Mouse (Mus musculus) hindbrain, embryonic 11.5 days (tissue): ENCODE measurements around the gene Vps26c. TPM values are rescaled to one million over a fixed set of nuclear protein-coding genes. Genes with fewer than 3 reads are reported as not detected.
"Not testable (repeated sequence)": the region's sequence is repeated elsewhere in the genome, so short reads cannot be mapped to it uniquely, and the experiment has no call there.

ENCODE experiments used
- ATAC-seq: fragments of 200-750 bp; cut with Nextera tagmentation; 2 replicates; pipeline ENCODE4 v1.8.0; 2017; ENCODE audit warnings: mild to moderate bottlenecking, moderate TSS enrichment, moderate library complexity; ENCODE audit not compliant: low FRiP score
- DNase-seq: peaks from one replicate; pipeline ENCODE4 v3.0.0-alpha.2; 2015; ENCODE audit warnings: low spot score
- H3K27ac ChIP-seq: fragments of 300-500 bp; sonication (generic); 2 replicates; pipeline ENCODE4 v1.5.1; 2014; ENCODE audit warnings: mild to moderate bottlenecking, low read depth, low read length
- H3K27me3 ChIP-seq: fragments of 300-500 bp; sonication (generic); 2 replicates; pipeline ENCODE4 v1.6.1; 2014; ENCODE audit warnings: mild to moderate bottlenecking, low read length, moderate library complexity, mixed read lengths; ENCODE audit not compliant: control insufficient read depth, insufficient read depth
- H3K36me3 ChIP-seq: fragments of 300-500 bp; sonication (generic); 2 replicates; pipeline ENCODE4 v1.6.1; 2014; ENCODE audit warnings: mild to moderate bottlenecking, low read length, moderate library complexity, mixed read lengths; ENCODE audit not compliant: control insufficient read depth, insufficient read depth
- H3K4me1 ChIP-seq: fragments of 300-500 bp; sonication (generic); replicated peaks from 2 replicates; pipeline ENCODE4 v1.6.1; 2014; ENCODE audit warnings: low read length, mixed read lengths; ENCODE audit not compliant: control insufficient read depth, insufficient read depth
- H3K4me2 ChIP-seq: fragments of 300-500 bp; sonication (generic); replicated peaks from 2 replicates; pipeline ENCODE4 v1.6.1; 2014; ENCODE audit warnings: mild to moderate bottlenecking, low read depth, low read length
- H3K4me3 ChIP-seq: fragments of 300-500 bp; sonication (generic); 2 replicates; pipeline ENCODE4 v1.5.1; 2014; ENCODE audit warnings: low read depth, low read length
- H3K9ac ChIP-seq: fragments of 300-500 bp; sonication (generic); 2 replicates; pipeline ENCODE4 v1.6.1; 2014; ENCODE audit warnings: low read depth, low read length
- H3K9me3 ChIP-seq: fragments of 300-500 bp; sonication (generic); 2 replicates; pipeline ENCODE4 v1.6.1; 2016; ENCODE audit warnings: low read length; ENCODE audit not compliant: control insufficient read depth
- WGBS: fragments of 180-500 bp; shearing (Covaris S2); extraction: QIAGEN DNeasy Blood & Tissue Kit; methylation state at CpG from one replicate; pipeline ENCODE4 v1.1.7; 2014; 5-methylcytosine and 5-hydroxymethylcytosine counted together
- polyA plus RNA-seq: library from polyadenylated mRNA; unstranded; fragments of >200 nt; fragmentation: Nextera tagmentation; extraction: Ambion mirVana; gene quantifications from 2 replicates; pipeline ENCODE4 v1.2.1, GENCODE M21; 2014

The Vps26c gene
- polyA plus RNA-seq, 1 experiment from 2014 or later: 66.8 TPM

DNA sequence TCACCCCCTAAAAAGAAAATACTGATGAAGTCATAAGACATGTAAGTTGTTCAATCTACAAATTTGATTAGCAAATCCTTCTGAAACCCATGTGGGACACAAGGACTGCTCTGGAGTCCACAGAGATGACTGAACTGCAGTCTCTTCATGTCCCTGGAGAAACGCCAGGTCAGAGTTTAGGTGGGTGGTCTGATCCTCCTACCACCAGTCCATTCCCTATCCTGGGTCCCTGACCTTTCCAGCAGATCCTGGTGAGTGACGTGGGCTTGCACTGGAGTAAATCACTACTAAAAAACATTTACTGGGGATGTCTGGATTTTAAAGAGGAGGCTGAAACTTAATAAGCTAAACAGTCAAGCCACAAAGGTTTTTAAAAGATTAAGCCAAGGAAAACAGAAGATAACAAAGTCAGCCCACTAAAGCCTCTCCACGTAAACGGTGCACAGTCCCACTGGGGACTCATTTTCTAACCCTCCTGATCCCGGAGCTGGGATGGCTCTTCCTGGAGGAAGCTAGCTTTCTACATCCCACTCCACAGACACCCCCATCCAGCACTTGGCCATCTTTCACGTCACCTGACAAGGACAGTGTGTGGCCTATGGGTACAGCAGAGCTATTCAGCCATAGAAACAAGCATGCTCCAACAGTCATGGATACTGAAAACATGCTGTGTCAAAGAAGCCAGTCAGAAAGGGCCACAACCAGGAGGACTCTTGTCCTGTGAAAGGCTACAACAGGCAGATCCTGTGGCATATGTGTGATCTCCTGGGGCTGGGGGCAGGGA lies 2.8 kb downstream of the Vps26c start:
- 75% methylated on average over 6 of the region's 6 CpGs for WGBS
- Histone ChIP-seq H3K9me3 (no peaks in the 10 kb centered on the region), H3K4me3 (no peak overlapping the region), H3K27ac (no peak overlapping the region), H3K9ac (no peak overlapping the region), H3K4me2 (no peak overlapping the region), H3K36me3 (no peaks in the 10 kb centered on the region), H3K4me1 (peaks cover 4% of the 10 kb centered on the region; the same call in 1 of the 2 replicates), H3K27me3 (no peaks in the 10 kb centered on the region)
- DNase-seq (no peak), ATAC-seq (no peak)

DNA sequence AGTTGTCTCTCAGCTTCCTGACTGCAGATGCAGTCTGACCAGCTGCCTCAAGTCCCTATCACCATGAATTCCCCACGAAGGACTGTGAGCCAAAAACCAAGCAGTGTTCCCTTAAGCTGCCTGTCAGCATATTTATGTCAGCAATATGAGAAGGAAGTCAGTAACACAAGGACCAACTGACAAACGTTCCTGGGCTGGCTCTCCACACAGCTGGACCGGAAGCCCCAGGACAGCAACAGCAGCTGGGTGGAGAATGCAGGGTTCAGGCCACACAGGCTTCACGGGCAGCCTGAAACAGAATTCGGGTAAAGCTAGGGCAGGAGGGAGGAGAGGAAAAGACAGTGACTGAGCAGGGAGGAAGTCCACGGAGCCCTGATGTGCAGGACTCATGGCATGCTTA lies 7.6 kb downstream of the Vps26c start:
- no peaks in the 10 kb centered on the region for H3K36me3 ChIP-seq
- DNase-seq (no peak), ATAC-seq (no peak)
- no peaks in the 10 kb centered on the region for H3K4me1 ChIP-seq
- no peak overlapping the region for H3K27ac ChIP-seq
- H3K9ac ChIP-seq: no peak overlapping the region
- H3K4me3 ChIP-seq: no peak overlapping the region
- H3K9me3 ChIP-seq: no peaks in the 10 kb centered on the region
- no peak overlapping the region for H3K4me2 ChIP-seq
- 51% methylated on average over 6 of the region's 6 CpGs for WGBS
- H3K27me3 ChIP-seq: no peaks in the 10 kb centered on the region

DNA sequence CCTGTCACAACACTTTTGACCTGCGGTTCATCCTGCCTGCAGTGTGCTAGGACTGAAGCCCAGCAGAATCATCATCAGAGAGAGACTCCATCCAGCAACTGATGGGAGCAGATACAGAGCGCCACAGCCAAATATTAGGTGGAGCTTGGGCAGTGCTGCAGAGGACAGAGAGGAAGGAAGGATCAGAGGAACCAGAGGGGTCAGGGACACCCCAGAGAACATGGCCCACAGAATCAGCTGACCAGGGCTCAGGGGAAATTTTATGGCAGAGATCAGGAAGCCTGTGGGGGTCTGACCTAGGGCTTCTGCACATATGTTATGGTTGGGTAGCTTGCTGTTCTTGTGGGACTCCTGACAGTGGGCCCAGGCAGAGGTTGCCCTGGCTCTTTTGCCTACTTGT lies 9.0 kb downstream of the Vps26c start:
- Histone ChIP-seq H3K4me2 (no peak overlapping the region), H3K9ac (no peak overlapping the region), H3K27me3 (no peaks in the 10 kb centered on the region), H3K36me3 (no peaks in the 10 kb centered on the region), H3K4me3 (no peak overlapping the region), H3K4me1 (no peaks in the 10 kb centered on the region), H3K27ac (no peak overlapping the region), H3K9me3 (no peaks in the 10 kb centered on the region)
- WGBS: 95% methylated on average over 2 of the region's 2 CpGs
- ATAC-seq (no peak), DNase-seq (no peak)

DNA sequence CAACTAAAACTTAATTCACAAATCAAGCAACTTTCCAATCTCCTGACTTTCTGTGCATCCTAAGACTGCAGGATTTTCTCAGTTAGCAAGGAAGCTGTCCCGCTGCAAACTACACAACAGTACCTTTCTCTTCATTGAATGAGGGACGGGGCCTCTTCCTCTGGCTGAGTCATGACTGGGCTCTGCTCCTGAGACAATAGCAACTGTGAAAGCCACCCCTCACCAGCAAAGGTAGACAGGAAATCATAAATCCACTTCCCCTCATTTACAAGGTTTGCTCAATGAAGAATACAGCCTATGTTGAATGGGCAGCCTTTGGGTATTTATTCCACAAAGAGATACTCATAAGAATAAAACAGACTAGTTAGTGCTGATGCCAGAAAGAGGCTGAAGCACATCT lies 16.6 kb downstream of the Vps26c start:
- no peaks in the 10 kb centered on the region for H3K27me3 ChIP-seq
- ATAC-seq: no peak
- H3K4me1 ChIP-seq: no peaks in the 10 kb centered on the region
- no peak overlapping the region for H3K4me3 ChIP-seq
- no peak overlapping the region for H3K9ac ChIP-seq
- H3K9me3 ChIP-seq: no peaks in the 10 kb centered on the region
- 0 out of 2 replicates have a peak, but pooled peaks cover 5% of the 10 kb centered on the region for H3K36me3 ChIP-seq
- 82% methylated on average over 2 of the region's 2 CpGs for WGBS
- H3K27ac ChIP-seq: no peak overlapping the region
- no peak for DNase-seq
- no peak overlapping the region for H3K4me2 ChIP-seq

DNA sequence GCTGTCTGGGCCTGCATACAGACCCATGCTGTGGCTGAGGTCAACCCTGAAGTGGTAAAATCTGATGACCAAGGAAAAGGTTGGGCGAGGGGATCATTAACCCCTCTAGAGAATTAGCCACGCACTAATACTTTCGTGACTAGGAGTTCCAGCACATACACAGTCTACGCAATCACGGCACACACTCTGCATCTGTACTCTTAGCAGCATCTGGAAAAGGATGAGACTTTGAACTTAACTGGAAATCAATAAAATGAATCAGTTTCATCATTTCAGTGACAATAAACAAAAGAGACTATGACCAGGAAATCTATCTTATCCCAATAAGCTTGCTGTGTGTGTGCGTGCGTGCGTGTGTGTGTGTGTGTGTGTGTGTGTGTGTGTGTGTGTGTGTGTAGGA lies 17.9 kb downstream of the Vps26c start:
- ATAC-seq (no peak), DNase-seq (no peak)
- no peaks in the 10 kb centered on the region for H3K9me3 ChIP-seq
- no peak overlapping the region for H3K27ac ChIP-seq
- no peak overlapping the region for H3K9ac ChIP-seq
- no peaks in the 10 kb centered on the region for H3K27me3 ChIP-seq
- no peak overlapping the region for H3K4me2 ChIP-seq
- H3K4me3 ChIP-seq: no peak overlapping the region
- 0 out of 2 replicates have a peak, but pooled peaks cover 8% of the 10 kb centered on the region for H3K36me3 ChIP-seq
- H3K4me1 ChIP-seq: no peaks in the 10 kb centered on the region
- WGBS: 92% methylated on average over 8 of the region's 8 CpGs

DNA sequence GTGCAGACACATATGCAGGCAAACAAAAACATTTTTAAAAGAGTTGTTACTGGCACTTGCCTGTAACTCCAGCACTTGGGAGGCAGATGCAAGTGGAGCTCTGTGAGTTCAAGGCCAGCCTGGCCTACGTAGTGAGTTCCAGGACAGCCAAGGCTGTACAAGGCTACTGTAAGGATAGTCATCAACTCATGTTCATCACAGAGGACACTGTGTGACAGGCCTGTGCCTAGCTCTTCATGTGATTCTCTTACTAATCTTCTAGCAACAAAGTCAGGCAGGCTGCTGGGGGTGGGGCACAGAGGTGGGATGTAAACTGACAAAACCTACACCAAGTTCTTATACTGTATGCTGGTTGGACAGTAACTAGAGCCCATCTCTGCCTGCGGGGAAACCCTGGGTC lies 19.6 kb downstream of the Vps26c start:
- 93% methylated on average over 2 of the region's 2 CpGs for WGBS
- no peak overlapping the region for H3K4me3 ChIP-seq
- H3K9ac ChIP-seq: no peak overlapping the region
- H3K9me3 ChIP-seq: no peaks in the 10 kb centered on the region
- no peak for ATAC-seq
- no peaks in the 10 kb centered on the region for H3K27me3 ChIP-seq
- H3K36me3 ChIP-seq: peaks cover 10% of the 10 kb centered on the region; the same call in 1 of the 2 replicates
- no peak overlapping the region for H3K27ac ChIP-seq
- H3K4me2 ChIP-seq: no peak overlapping the region
- DNase-seq: no peak
- no peaks in the 10 kb centered on the region for H3K4me1 ChIP-seq

DNA sequence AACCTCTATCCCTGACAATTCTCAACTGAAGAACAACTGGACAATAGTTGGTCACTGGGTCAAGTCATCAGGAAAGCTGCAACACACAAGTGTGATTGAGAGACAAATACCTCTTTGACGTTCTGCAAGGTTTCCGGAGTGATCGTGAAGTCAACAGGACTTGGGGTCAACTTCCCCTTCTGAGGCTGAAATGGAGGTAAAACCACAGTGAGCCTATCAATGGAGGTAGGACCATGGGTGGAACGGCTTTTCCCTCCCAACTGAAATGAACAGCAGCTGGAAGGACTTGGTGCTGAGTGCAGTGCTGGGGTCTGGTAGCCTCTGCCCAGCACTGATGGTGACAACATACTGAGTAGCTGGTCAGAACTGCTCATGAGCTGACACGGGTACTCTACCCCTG lies 22.4 kb downstream of the Vps26c start:
- no peak overlapping the region for H3K27ac ChIP-seq
- no peak overlapping the region for H3K4me3 ChIP-seq
- WGBS: 92% methylated on average over 5 of the region's 5 CpGs
- DNase-seq (no peak), ATAC-seq (no peak)
- no peak overlapping the region for H3K4me2 ChIP-seq
- H3K4me1 ChIP-seq: no peaks in the 10 kb centered on the region
- no peaks in the 10 kb centered on the region for H3K9me3 ChIP-seq
- H3K9ac ChIP-seq: no peak overlapping the region
- peaks cover 7% of the 10 kb centered on the region for H3K36me3 ChIP-seq
- H3K27me3 ChIP-seq: no peaks in the 10 kb centered on the region

DNA sequence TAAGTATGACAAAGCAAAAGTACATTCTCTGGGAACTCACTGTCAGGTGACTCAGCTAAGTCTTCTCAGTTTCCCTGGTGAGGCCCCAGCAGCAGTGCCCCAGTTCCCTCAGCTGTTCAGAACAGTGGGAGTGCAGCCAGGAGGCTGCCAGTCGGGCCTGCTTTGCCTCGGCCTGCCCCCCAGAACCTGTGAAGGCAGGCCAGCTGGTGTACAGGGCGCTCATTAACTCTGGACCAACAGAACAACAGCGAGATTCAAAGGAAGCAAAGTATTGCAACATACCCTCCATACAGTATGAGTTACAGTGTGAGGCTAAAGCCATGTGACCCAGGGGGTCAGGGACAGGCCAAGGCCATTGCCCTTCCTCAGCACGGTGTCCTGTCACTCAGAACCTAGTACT lies 28.7 kb downstream of the Vps26c start:
- no peak overlapping the region for H3K4me3 ChIP-seq
- H3K36me3 ChIP-seq: peaks cover 5% of the 10 kb centered on the region
- H3K4me1 ChIP-seq: no peaks in the 10 kb centered on the region
- no peak for ATAC-seq
- H3K9ac ChIP-seq: no peak overlapping the region
- no peak overlapping the region for H3K27ac ChIP-seq
- no peaks in the 10 kb centered on the region for H3K9me3 ChIP-seq
- no peaks in the 10 kb centered on the region for H3K27me3 ChIP-seq
- no peak for DNase-seq
- WGBS: 86% methylated on average over 5 of the region's 5 CpGs
- no peak overlapping the region for H3K4me2 ChIP-seq

DNA sequence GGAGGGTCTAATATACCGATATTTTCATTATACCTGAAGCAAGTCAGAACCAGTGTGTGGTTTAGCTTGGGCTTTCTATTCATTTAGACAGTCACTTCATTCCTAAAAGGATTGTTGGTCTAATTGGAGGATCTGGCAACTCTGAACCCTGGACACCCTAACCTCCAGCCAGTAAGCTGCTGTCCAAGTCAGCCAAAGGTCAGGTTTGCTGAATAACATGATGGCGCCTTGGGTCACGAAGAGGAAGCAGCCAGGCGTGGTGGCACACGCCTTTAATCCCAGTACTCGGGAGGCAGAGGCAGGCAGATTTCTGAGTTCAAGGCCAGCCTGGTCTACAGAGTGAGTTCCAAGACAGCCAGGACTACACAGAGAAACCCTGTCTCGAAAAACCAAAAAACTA lies 29.5 kb downstream of the Vps26c start:
- not testable (repeated sequence) for H3K4me3 ChIP-seq, DNase-seq, H3K27ac ChIP-seq, H3K36me3 ChIP-seq, ATAC-seq, H3K4me2 ChIP-seq, H3K4me1 ChIP-seq, H3K9ac ChIP-seq, H3K27me3 ChIP-seq, H3K9me3 ChIP-seq
- WGBS: 93% methylated on average over 7 of the region's 7 CpGs
